Mouse (Mus musculus) kidney, adult 2 months (tissue): ENCODE results near the gene Cpm.

Experiments
- CTCF ChIP-seq: fragments of 200-500 bp; conservative IDR thresholded peaks from 2 replicates; pipeline ENCODE4 v1.5.1; 2011; ENCODE audit warnings: low read depth, mild to moderate bottlenecking, control low read depth, low read length, moderate library complexity, mixed read lengths; ENCODE audit not compliant: insufficient read depth, insufficient read length
- POLR2A ChIP-seq: fragments of 200-500 bp; IDR thresholded peaks from one replicate; pipeline ENCODE4 v1.6.1; 2011; ENCODE audit warnings: low read depth, low read length, control low read depth

DNA sequence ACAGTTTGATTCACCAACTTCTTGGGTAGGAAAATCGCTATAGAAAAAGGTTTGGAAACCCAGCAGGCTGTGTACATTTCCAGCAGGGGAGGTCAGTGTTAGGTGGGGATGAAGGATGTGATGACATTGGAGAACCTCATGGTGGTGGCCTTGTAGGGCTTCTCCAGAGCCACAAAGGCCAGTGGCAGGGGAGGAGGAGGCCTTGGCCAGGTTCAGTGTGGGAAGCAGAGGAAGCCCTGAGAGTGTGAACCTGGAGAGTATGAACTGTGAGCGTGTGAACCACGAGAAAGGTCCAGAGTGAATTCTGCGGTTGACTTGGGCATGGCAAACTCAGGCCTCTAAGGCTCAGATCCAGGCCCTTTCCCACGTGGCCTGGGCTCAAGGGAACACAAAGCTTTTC lies 99.3 kb downstream of the Cpm start:
- no peak for TF ChIP-seq CTCF
- no peak for TF ChIP-seq POLR2A
